Comparison of ENCODE assay signal across 11 mouse cellular contexts in the genomic region with DNA sequence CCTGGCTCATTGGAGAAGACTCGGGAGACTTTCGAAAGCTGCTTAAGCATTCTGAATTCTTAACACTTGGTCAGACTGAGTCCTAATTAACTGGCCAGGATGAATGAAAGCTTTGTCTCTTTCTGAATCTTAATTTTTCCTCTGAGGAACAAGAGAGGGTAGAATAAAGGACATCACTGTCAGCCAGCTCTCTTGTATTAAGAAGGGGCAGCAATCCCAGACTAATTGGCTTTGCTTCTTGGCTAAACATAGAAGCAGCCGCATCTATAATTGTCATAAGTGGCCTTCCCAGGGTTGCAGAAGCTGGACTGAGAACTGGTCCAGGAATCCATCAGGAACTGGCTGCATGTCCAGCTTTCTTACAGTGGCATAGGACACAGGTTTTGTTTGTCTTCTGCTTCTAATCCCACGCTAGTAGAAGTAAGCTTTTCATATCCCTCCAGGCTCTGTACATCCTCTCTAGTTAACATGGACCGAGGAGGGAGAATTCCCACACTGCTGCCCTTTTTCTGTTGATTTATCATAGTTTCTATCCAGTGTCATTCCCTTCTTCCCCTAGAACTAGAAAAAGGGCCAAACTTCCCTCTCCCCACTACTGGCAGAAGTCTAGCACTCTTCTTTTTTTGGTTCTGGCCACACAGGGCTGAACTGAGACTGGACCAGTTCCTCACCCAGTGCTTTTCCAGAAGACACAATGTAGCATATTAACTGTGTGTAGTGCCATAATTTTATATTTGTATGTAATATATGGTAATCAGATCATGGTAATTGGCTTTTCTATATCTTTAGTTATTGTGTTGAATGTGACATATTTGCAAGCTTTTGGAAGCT. TPM values are rescaled to one million over a fixed set of nuclear protein-coding genes. Genes with fewer than 3 reads are reported as not detected.
A peak's percentile ranks its signal among the peaks of the same experiment; 100 is the strongest.
DNase-seq lines count a peak whose midpoint lies in the region; ATAC-seq lines count a peak whose summit lies in the region.
"Had no signal": no experiment of that assay in that cellular context is flagged by ENCODE, and none has a peak within 500 bp of the region (broad histone marks: within the 10 kb centered on the region; RNA-seq: fewer than 3 reads in every experiment).

No protein-coding gene starts in this region.

- 57% methylated on average over 5 of the region's 5 CpGs for WGBS in heart, embryonic 13.5 days
- WGBS in midbrain, embryonic 13.5 days = 16% methylated on average over 5 of the region's 5 CpGs
- 66% methylated on average over 5 of the region's 5 CpGs for WGBS in kidney, embryonic 16.5 days

- H3K4me2 ChIP-seq in heart, embryonic 13.5 days = no peak overlapping the region
- H3K4me2 ChIP-seq in midbrain, embryonic 13.5 days (replicated peaks) = no peak overlapping the region
- H3K4me2 ChIP-seq in kidney, embryonic 16.5 days (replicated peaks; ENCODE audit: low read depth, low read length) = no peak overlapping the region
- H3K4me2 ChIP-seq: limb, embryonic 15.5 days had no signal

- intact Hi-C loops in heart, postnatal 25 days (cut with DNase I) = no loop called here

- no peaks in the 10 kb centered on the region for H3K27me3 ChIP-seq in heart, embryonic 13.5 days (replicated peaks)
- no peaks in the 10 kb centered on the region for H3K27me3 ChIP-seq in midbrain, embryonic 13.5 days
- H3K27me3 ChIP-seq in kidney, embryonic 16.5 days (ENCODE audit: insufficient read depth, low read length) = no peaks in the 10 kb centered on the region
- H3K27me3 ChIP-seq: limb, embryonic 15.5 days had no signal

- peak; percentile 65 to 72 for DNase-seq in heart, adult 18-20 months
- no peak for DNase-seq in heart, postnatal 25 days (ENCODE audit: low spot score)
- DNase-seq in embryo, embryonic 10.5 days (ENCODE audit: low spot score) = peak; percentile 50
- no peak for DNase-seq in spleen, postnatal 36 days (ENCODE audit: low spot score in 2 of 2)
- DNase-seq in right cerebral cortex, postnatal 25 days = no peak

- no peak overlapping the region for H3K4me3 ChIP-seq in heart, embryonic 13.5 days
- H3K4me3 ChIP-seq in midbrain, embryonic 13.5 days (replicated peaks) = no peak overlapping the region
- no peak overlapping the region for H3K4me3 ChIP-seq in kidney, embryonic 16.5 days (ENCODE audit: low read length)
- H3K4me3 ChIP-seq: erythroblast, embryonic 14.5 days; limb, embryonic 15.5 days had no signal

- H3K36me3 ChIP-seq in heart, embryonic 13.5 days = no peaks in the 10 kb centered on the region
- no peaks in the 10 kb centered on the region for H3K36me3 ChIP-seq in midbrain, embryonic 13.5 days
- H3K36me3 ChIP-seq in kidney, embryonic 16.5 days (ENCODE audit: insufficient read depth, low read length) = no peaks in the 10 kb centered on the region
- H3K36me3 ChIP-seq: G1E; limb, embryonic 15.5 days had no signal

- no peaks in the 10 kb centered on the region for H3K9me3 ChIP-seq in heart, embryonic 13.5 days
- no peaks in the 10 kb centered on the region for H3K9me3 ChIP-seq in midbrain, embryonic 13.5 days
- H3K9me3 ChIP-seq in kidney, embryonic 16.5 days (ENCODE audit: low read length) = no peaks in the 10 kb centered on the region
- H3K9me3 ChIP-seq: G1E; limb, embryonic 15.5 days had no signal

- ATAC-seq in heart, embryonic 13.5 days (ENCODE audit: extremely low read depth, insufficient number of reproducible peaks, low FRiP score, low TSS enrichment) = no peak
- ATAC-seq in midbrain, embryonic 13.5 days = peak; percentile 93
- ATAC-seq in kidney, embryonic 16.5 days (ENCODE audit: low FRiP score, low TSS enrichment) = no peak

- peak overlapping the region; percentile 73 for H3K27ac ChIP-seq in heart, embryonic 13.5 days (replicated peaks)
- peak overlapping the region; percentile 88 for H3K27ac ChIP-seq in midbrain, embryonic 13.5 days
- no peak overlapping the region for H3K27ac ChIP-seq in kidney, embryonic 16.5 days (ENCODE audit: low read length)
- H3K27ac ChIP-seq: limb, embryonic 15.5 days had no signal

- H3K9ac ChIP-seq in heart, embryonic 13.5 days = no peak overlapping the region
- no peak overlapping the region for H3K9ac ChIP-seq in midbrain, embryonic 13.5 days (replicated peaks)
- no peak overlapping the region for H3K9ac ChIP-seq in kidney, embryonic 16.5 days (replicated peaks; ENCODE audit: low read length)
- H3K9ac ChIP-seq: limb, embryonic 15.5 days had no signal

- peaks cover 8% of the 10 kb centered on the region for H3K4me1 ChIP-seq in heart, embryonic 13.5 days
- H3K4me1 ChIP-seq in midbrain, embryonic 13.5 days (replicated peaks) = peaks cover 17% of the 10 kb centered on the region
- H3K4me1 ChIP-seq in kidney, embryonic 16.5 days (ENCODE audit: insufficient read depth, low read length) = peaks cover 5% of the 10 kb centered on the region; the same call in 1 of the 2 replicates
- H3K4me1 ChIP-seq: limb, embryonic 15.5 days had no signal

RNA-seq across cellular contexts. Expression of a gene that starts 14.7 kb away (rescaled TPM):
- total RNA-seq in heart, adult 18-20 months (2021) = 100 to 1,000 TPM; 907 to 950 TPM
- 1,000 to 10,000 TPM in 1 of 2 experiments, 100 to 1,000 TPM in 1; 940 to 1,010 TPM for total RNA-seq in heart, postnatal 25 days (2021)
- 753 and 907 TPM in 2 replicates for polyA plus RNA-seq in heart, embryonic 13.5 days (2015; fragmentation: Nextera tagmentation; extraction: Ambion mirVana)
- 436 and 465 TPM in 2 replicates for polyA plus RNA-seq in midbrain, embryonic 13.5 days (2015; fragmentation: Nextera tagmentation; extraction: Ambion mirVana)
- polyA plus RNA-seq in kidney, embryonic 16.5 days (2015; fragmentation: Nextera tagmentation; extraction: Ambion mirVana) = 421 and 479 TPM in 2 replicates

RNA-seq across cellular contexts. Expression of a gene that starts 25.4 kb away (rescaled TPM):
- total RNA-seq in heart, adult 18-20 months (2021) = under 1 TPM in 1 of 2 experiments, not detected in 1; 0.72 TPM
- total RNA-seq in heart, postnatal 25 days (2021) = under 1 TPM; 0.49 to 0.95 TPM
- 0.71 TPM in 1 of 2 replicates, not detected in the other for polyA plus RNA-seq in heart, embryonic 13.5 days (2015; fragmentation: Nextera tagmentation; extraction: Ambion mirVana)
- polyA plus RNA-seq in midbrain, embryonic 13.5 days (2015; fragmentation: Nextera tagmentation; extraction: Ambion mirVana) = not detected in 2 replicates
- not detected in 2 replicates for polyA plus RNA-seq in kidney, embryonic 16.5 days (2015; fragmentation: Nextera tagmentation; extraction: Ambion mirVana)
- total RNA-seq: G1E had no signal
- polyA plus RNA-seq: erythroblast, embryonic 14.5 days; G1E; limb, embryonic 15.5 days had no signal

RNA-seq across cellular contexts. Expression of a gene that starts 55.3 kb away (rescaled TPM):
- total RNA-seq in heart, adult 18-20 months (2021) = under 1 TPM; 0.82 to 0.90 TPM
- 1 to 10 TPM; 1.3 to 1.8 TPM for total RNA-seq in heart, postnatal 25 days (2021)
- 3.3 and 3.9 TPM in 2 replicates for polyA plus RNA-seq in heart, embryonic 13.5 days (2015; fragmentation: Nextera tagmentation; extraction: Ambion mirVana)
- polyA plus RNA-seq in midbrain, embryonic 13.5 days (2015; fragmentation: Nextera tagmentation; extraction: Ambion mirVana) = not detected in 2 replicates
- 0.97 TPM in 1 of 2 replicates, not detected in the other for polyA plus RNA-seq in kidney, embryonic 16.5 days (2015; fragmentation: Nextera tagmentation; extraction: Ambion mirVana)
- total RNA-seq: G1E had no signal
- polyA plus RNA-seq: erythroblast, embryonic 14.5 days; G1E; limb, embryonic 15.5 days had no signal

Comparison
In these comparisons a context has a peak if more than half of its experiments do, and no peak if none do; other contexts are left out.
1. DNase-seq: peak in heart, adult 18-20 months (2 of 2) and embryo, embryonic 10.5 days (single experiment); none in heart, postnatal 25 days (single experiment), spleen, postnatal 36 days (0 of 2) and right cerebral cortex, postnatal 25 days (single experiment).